Mouse (Mus musculus) megakaryocyte, embryonic 14.5 days (primary cell): ENCODE results near the gene Haao. TPM values are rescaled to one million over a fixed set of nuclear protein-coding genes. Genes with fewer than 3 reads are reported as not detected.

Experiments
- H3K27me3 ChIP-seq: replicated peaks from 2 replicates; pipeline ENCODE3; 2012; ENCODE audit warnings: inconsistent platforms
- H3K36me3 ChIP-seq: replicated peaks from 2 replicates; pipeline ENCODE3; 2012; ENCODE audit warnings: low read length, inconsistent platforms, mixed read lengths
- H3K4me1 ChIP-seq: 2 replicates; pipeline ENCODE4 v1.6.1; 2012; ENCODE audit warnings: inconsistent platforms
- H3K4me3 ChIP-seq: replicated peaks from 2 replicates; pipeline ENCODE3; 2012; ENCODE audit warnings: moderate library complexity, mild to moderate bottlenecking, inconsistent platforms
- H3K9me3 ChIP-seq: 2 replicates; pipeline ENCODE4 v1.6.1; 2012; ENCODE audit warnings: inconsistent platforms
- FLI1 ChIP-seq: IDR thresholded peaks from 2 replicates; pipeline ENCODE4 v1.6.1; 2012; ENCODE audit warnings: low read length, inconsistent platforms, mixed read lengths
- GATA1 ChIP-seq: IDR thresholded peaks from 3 replicates; pipeline ENCODE4 v1.6.1; 2012; ENCODE audit warnings: mixed read lengths, low read length, inconsistent platforms, borderline replicate concordance
- polyA plus RNA-seq: library from polyadenylated mRNA; stranded (reverse); fragments of >175 nt; gene quantifications from 2 replicates; pipeline ENCODE4 v1.2.3, GENCODE M21; 2012; ENCODE audit warnings: low replicate concordance; ENCODE audit not compliant: insufficient read depth

The Haao gene
- polyA plus RNA-seq, 1 experiment = 1.9 TPM

DNA sequence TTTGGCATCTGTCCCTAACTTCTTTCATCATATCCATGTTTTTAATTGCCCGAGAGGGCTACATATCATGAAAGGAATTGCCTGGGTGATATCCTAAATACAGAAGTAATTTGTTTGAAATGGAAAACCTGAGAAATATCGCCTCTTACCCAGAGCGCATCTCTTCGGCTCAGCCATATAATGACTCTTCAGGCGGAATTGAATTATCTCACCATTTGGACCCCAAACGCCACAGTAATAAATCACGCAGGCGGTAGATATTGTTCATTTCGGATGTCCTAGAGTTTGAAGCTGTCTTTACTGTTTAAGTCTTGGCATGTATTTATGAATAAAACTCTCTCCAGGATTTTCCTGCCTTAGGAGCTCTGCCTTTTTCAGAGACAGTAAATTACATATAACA is 42.7 kb downstream of the Haao start:
- no peak for TF ChIP-seq FLI1
- TF ChIP-seq GATA1 = no peak

DNA sequence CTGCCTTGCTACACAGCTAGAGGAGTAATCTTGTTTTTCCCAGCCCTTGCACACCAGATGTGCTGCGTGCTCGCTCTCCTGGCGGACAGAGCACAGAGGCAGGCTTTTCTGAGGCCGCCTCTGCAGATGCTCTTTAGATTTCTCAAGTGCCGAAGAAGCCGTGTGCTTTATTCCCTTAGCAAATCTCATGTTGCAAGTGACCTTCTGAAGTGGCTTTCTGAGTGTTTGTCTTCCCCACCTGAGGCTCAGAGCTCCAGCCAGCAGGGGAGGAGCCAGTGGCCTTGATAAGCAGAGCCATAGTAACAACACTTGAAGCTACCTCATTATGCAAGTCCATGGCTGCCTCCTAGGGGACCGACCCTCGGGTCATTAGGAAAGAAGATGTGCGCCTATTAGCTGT is 43.8 kb downstream of the Haao start:
- Histone ChIP-seq H3K27me3 (no peaks in the 10 kb centered on the region), H3K4me3 (no peak overlapping the region), H3K36me3 (peaks cover 94% of the 10 kb centered on the region), H3K4me1 (peaks cover 22% of the 10 kb centered on the region), H3K9me3 (no peaks in the 10 kb centered on the region)
- no peak for TF ChIP-seq GATA1
- no peak for TF ChIP-seq FLI1

More for the DNA sequence above, 42.7 kb downstream of the Haao start:
- Histone ChIP-seq H3K9me3 (no peaks in the 10 kb centered on the region), H3K27me3 (no peaks in the 10 kb centered on the region), H3K4me3 (no peak overlapping the region), H3K36me3 (peaks cover 94% of the 10 kb centered on the region), H3K4me1 (peaks cover 22% of the 10 kb centered on the region)

DNA sequence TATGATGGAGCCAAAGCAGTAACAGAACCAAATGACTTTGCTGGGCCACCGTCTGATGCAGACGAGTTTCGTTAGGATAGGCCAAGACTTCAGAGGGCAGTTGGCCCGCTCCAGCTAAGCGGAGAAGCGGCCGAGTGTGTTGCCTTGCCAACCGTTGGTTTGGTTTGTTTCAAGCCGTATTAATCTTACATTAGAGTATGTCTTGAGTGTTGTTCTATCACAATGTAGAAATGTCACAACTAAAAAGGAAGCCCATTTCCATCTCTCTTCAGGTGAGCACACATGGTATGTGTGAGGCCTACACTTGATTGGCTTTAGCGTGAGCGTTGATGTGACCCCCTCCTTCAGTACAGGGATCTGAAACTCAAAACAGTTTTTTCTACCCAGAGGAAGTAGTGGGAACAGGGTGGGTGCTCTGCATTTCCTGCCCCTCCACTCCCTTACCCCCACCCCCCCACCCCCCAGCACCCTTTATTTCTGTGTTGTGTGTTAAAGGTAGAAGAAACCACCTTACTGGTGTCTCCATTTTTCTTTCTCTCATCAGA is 48.2 kb downstream of the Haao start:
- H3K27me3 ChIP-seq = no peaks in the 10 kb centered on the region
- TF ChIP-seq FLI1 = no peak
- TF ChIP-seq GATA1 = no peak
- H3K4me1 ChIP-seq = 0 out of 2 replicates have a peak, but pooled peaks cover 3% of the 10 kb centered on the region
- H3K9me3 ChIP-seq = no peaks in the 10 kb centered on the region
- H3K36me3 ChIP-seq = peaks cover 94% of the 10 kb centered on the region
- no peak overlapping the region for H3K4me3 ChIP-seq

DNA sequence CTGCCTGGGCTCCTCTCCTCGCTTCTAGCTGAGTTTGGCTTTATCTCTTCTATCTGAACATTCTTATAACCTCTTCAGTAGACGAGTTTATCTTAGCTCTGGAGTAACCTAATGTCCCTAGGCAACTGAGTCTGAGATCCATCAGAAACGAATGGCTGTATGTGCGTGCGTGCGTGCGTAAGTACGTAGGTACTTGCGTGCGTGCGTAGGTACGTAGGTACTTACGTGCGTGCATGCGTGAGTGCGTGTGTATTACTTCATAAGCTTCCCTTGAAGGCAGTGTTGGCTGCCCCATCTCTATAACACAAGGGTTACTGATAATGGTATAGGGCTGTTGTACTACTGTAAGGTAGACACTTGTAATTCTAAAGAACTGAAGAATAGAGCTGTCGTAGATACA is 52.6 kb downstream of the Haao start:
- TF ChIP-seq GATA1 = no peak
- no peak for TF ChIP-seq FLI1
- peaks cover 11% of the 10 kb centered on the region for H3K4me1 ChIP-seq
- no peaks in the 10 kb centered on the region for H3K9me3 ChIP-seq
- H3K36me3 ChIP-seq = peaks cover 99% of the 10 kb centered on the region
- H3K27me3 ChIP-seq = no peaks in the 10 kb centered on the region
- H3K4me3 ChIP-seq = no peak overlapping the region

DNA sequence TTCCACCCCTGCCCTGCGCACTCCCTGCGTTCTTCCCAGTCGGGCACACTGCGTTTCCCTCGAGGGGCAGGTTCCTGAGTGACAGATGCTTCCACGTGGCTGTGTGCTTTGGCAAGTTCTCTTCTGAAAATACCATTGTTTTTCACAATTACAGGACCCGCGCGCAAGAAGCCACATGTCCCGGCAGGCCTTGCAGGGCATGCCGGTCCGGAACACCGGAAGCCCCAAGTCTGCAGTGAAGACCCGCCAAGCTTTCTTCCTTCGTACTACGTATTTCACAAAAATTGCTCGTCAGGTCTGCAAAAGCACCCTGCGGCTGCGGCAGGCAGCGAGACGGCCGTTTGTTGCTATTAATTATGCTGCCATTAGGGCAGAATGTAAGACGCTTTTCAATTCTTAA is 55.4 kb downstream of the Haao start:
- TF ChIP-seq GATA1 (no peak), FLI1 (no peak)
- Histone ChIP-seq H3K27me3 (no peaks in the 10 kb centered on the region), H3K36me3 (peaks cover 98% of the 10 kb centered on the region), H3K4me3 (no peak overlapping the region), H3K4me1 (peaks cover 34% of the 10 kb centered on the region), H3K9me3 (no peaks in the 10 kb centered on the region)

DNA sequence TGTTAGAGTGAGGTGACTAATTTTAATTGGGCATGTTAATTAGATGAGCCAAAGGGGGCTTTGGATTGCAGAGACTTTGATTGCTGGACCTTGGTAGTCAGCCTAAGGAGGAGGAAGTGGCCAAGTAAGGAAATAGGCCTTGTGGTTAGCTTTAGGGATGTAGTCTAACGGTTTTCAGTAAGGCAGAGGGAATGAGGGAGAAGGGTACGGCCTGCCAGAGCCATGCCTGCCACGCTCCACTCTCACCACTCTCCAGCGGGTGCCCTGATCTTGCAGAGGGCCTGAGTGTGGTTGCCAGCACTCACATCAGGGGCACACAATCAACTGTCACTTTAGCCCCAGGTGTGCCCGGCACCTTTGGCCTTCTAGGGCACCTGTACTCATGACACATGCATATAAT is 57.6 kb downstream of the Haao start:
- H3K4me3 ChIP-seq = no peak overlapping the region
- H3K36me3 ChIP-seq = peaks cover 98% of the 10 kb centered on the region
- TF ChIP-seq FLI1 (no peak), GATA1 (no peak)
- H3K9me3 ChIP-seq = no peaks in the 10 kb centered on the region
- H3K27me3 ChIP-seq = no peaks in the 10 kb centered on the region
- H3K4me1 ChIP-seq = peaks cover 47% of the 10 kb centered on the region

DNA sequence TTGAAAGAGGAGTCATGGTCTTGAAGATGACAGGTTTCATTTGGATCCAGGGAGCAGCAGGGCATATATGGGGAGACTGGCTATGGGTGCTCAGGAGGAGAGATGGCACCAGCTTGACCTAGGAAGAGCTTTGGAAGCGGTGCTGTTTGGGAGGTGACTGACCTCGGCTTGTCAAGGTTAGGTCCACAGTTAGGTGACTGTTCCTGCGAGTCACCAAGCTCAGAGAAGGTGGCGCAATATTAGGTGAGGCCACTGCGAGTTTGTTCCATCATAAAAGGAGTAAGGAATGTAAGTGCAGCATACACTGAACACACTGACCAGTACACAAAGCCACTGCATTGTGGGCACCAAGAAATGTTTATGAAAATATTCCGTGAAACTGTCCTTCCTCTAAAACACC is 61.3 kb downstream of the Haao start:
- no peak for TF ChIP-seq FLI1
- no peak for TF ChIP-seq GATA1
- H3K36me3 ChIP-seq = peaks cover 99% of the 10 kb centered on the region

DNA sequence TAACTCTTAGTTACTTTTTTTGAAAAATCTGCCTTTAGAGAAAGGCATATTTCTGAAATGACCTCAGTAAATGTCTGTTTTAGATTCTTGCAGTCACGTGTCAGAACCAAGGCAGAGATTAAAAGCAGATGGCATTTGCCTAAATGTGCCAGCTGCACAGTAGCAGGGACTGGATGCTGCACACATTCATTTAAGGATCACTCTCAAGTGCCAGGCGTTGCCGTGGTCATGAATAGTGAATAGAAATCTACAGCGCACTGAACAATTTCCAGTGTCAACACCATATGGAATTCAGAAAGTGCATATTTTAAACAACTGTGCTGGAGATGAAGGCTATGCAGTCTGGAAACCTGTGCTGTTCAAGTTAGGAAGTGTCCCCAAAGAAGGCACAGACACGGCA is 65.0 kb downstream of the Haao start:
- no peak for TF ChIP-seq FLI1
- TF ChIP-seq GATA1 = no peak
- Histone ChIP-seq H3K4me3 (no peak overlapping the region), H3K4me1 (peaks cover 47% of the 10 kb centered on the region), H3K9me3 (no peaks in the 10 kb centered on the region), H3K27me3 (no peaks in the 10 kb centered on the region), H3K36me3 (peaks cover 92% of the 10 kb centered on the region)

More for the DNA sequence above, 61.3 kb downstream of the Haao start:
- H3K9me3 ChIP-seq = no peaks in the 10 kb centered on the region
- H3K27me3 ChIP-seq = no peaks in the 10 kb centered on the region
- peaks cover 54% of the 10 kb centered on the region for H3K4me1 ChIP-seq
- no peak overlapping the region for H3K4me3 ChIP-seq

Other genes starting within 250 kb of the Haao start
- gene Kcng3, start 216.1 kb downstream of the Haao start, polyA plus RNA-seq = 1.1 TPM in 1 of 2 replicates, not detected in the other
- gene Mta3, start 141.8 kb downstream of the Haao start, polyA plus RNA-seq = 183 and 216 TPM in 2 replicates